Mouse (Mus musculus): Measurements from ENCODE around the gene Runx2. TPM values are rescaled to one million over a fixed set of nuclear protein-coding genes. Genes with fewer than 3 reads are reported as not detected.

Gene Runx2
- polyA plus RNA-seq, 1 experiment from 2014 or later = 0.35 TPM

GRCm38 (mm10) chr17:44819816-44820215, 5.2 kb upstream of the Runx2 start:
- no peak overlapping the region for H3K4me3 ChIP-seq (ENCODE audit: control insufficient read depth in 1 of 2, insufficient read depth in 1 of 2, low read depth in 1 of 2, low read length in 2 of 2)
- 57% methylated on average over 4 of the region's 4 CpGs for WGBS
- H3K4me1 ChIP-seq (ENCODE audit: control insufficient read depth in 2 of 2, insufficient read depth in 2 of 2, low read length in 2 of 2) = no peaks in the 10 kb centered on the region
- no peaks in the 10 kb centered on the region for H3K27me3 ChIP-seq (ENCODE audit: control insufficient read depth, insufficient read depth, low read length)
- no peaks in the 10 kb centered on the region for H3K36me3 ChIP-seq (ENCODE audit: control insufficient read depth, insufficient read depth, low read length)
- no peak overlapping the region for H3K27ac ChIP-seq (replicated peaks in 1 of 2; ENCODE audit: control insufficient read depth in 1 of 2, insufficient read depth in 1 of 2, low read depth in 2 of 2, low read length in 2 of 2)
- no peak for ATAC-seq (ENCODE audit: insufficient number of reproducible peaks, insufficient read depth, low FRiP score, low read depth)
- H3K9me3 ChIP-seq (ENCODE audit: control insufficient read depth, low read length) = no peaks in the 10 kb centered on the region
- H3K4me2 ChIP-seq (ENCODE audit: low read length) = no peak overlapping the region
- H3K9ac ChIP-seq (ENCODE audit: low read length) = no peak overlapping the region

DNA sequence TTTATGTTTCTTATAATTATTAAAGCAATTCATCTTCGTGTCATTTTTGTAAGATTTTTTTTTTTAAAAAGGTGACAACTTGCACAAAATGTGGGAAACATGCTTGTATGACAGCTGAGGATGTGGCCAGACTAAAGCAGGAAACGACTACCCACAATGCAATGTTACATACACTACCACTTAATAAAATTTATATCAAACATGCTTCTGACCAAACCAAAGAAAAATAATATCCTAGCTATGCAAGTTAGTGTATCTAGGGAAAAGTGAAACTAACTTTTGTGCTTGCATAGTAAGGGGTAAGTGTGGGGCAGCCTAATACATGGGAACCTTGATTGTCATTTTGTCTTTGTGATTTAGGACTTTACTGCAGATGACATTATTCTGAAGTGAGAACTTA, 4.2 kb upstream of the Runx2 start:
- H3K36me3 ChIP-seq (ENCODE audit: control insufficient read depth, insufficient read depth, low read length) = no peaks in the 10 kb centered on the region

DNA sequence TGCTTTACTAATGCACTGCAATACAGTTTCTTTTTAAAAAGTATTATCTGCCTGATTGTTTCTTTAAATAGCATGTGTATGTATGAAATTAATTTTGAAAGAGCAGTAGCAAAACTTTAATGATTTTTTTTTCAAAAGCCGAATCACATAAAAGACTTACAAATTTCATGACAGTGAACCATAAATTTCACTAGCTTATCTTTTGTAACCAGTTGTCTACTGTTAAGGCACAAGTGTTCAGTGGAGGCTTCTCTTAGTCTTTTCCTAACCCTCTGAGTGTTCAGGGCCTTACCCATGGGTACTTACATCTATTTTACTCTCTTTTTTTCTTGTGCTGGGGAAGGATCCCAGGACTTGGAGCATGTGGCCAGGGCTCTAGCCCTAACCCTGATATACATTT, 7.6 kb downstream of the Runx2 start:
- 83% methylated on average over 1 of the region's 1 CpGs for WGBS
- no peaks in the 10 kb centered on the region for H3K4me1 ChIP-seq (ENCODE audit: control insufficient read depth in 2 of 2, insufficient read depth in 2 of 2, low read length in 2 of 2)
- no peaks in the 10 kb centered on the region for H3K36me3 ChIP-seq (ENCODE audit: control insufficient read depth, insufficient read depth, low read length)
- no peaks in the 10 kb centered on the region for H3K9me3 ChIP-seq (ENCODE audit: control insufficient read depth, low read length)
- no peak overlapping the region for H3K4me3 ChIP-seq (ENCODE audit: control insufficient read depth in 1 of 2, insufficient read depth in 1 of 2, low read depth in 1 of 2, low read length in 2 of 2)
- no peak overlapping the region for H3K4me2 ChIP-seq (ENCODE audit: low read length)
- ATAC-seq (ENCODE audit: insufficient number of reproducible peaks, insufficient read depth, low FRiP score, low read depth) = no peak
- no peaks in the 10 kb centered on the region for H3K27me3 ChIP-seq (ENCODE audit: control insufficient read depth, insufficient read depth, low read length)
- H3K9ac ChIP-seq (ENCODE audit: low read length) = no peak overlapping the region
- no peak overlapping the region for H3K27ac ChIP-seq (replicated peaks in 1 of 2; ENCODE audit: control insufficient read depth in 1 of 2, insufficient read depth in 1 of 2, low read depth in 2 of 2, low read length in 2 of 2)

More for the DNA sequence above, 4.2 kb upstream of the Runx2 start:
- Histone ChIP-seq H3K27ac (replicated peaks in 1 of 2; ENCODE audit: control insufficient read depth in 1 of 2, insufficient read depth in 1 of 2, low read depth in 2 of 2, low read length in 2 of 2) (no peak overlapping the region), H3K4me2 (ENCODE audit: low read length) (no peak overlapping the region), H3K9me3 (ENCODE audit: control insufficient read depth, low read length) (no peaks in the 10 kb centered on the region), H3K4me1 (ENCODE audit: control insufficient read depth in 2 of 2, insufficient read depth in 2 of 2, low read length in 2 of 2) (0 out of 4 replicates have a peak, but pooled peaks cover 0 to 3% of the 10 kb centered on the region in 2 experiments), H3K9ac (ENCODE audit: low read length) (no peak overlapping the region), H3K4me3 (ENCODE audit: control insufficient read depth in 1 of 2, insufficient read depth in 1 of 2, low read depth in 1 of 2, low read length in 2 of 2) (no peak overlapping the region), H3K27me3 (ENCODE audit: control insufficient read depth, insufficient read depth, low read length) (no peaks in the 10 kb centered on the region)
- no peak for ATAC-seq (ENCODE audit: insufficient number of reproducible peaks, insufficient read depth, low FRiP score, low read depth)
- WGBS = 77% methylated on average over 2 of the region's 2 CpGs

GRCm38 (mm10) chr17:44797331-44797730, 17.3 kb downstream of the Runx2 start:
- Histone ChIP-seq H3K4me2 (ENCODE audit: low read length) (no peak overlapping the region), H3K27ac (replicated peaks in 1 of 2; ENCODE audit: control insufficient read depth in 1 of 2, insufficient read depth in 1 of 2, low read depth in 2 of 2, low read length in 2 of 2) (no peak overlapping the region), H3K4me1 (ENCODE audit: control insufficient read depth in 2 of 2, insufficient read depth in 2 of 2, low read length in 2 of 2) (0 out of 4 replicates have a peak, but pooled peaks cover 0 to 3% of the 10 kb centered on the region in 2 experiments), H3K4me3 (ENCODE audit: control insufficient read depth in 1 of 2, insufficient read depth in 1 of 2, low read depth in 1 of 2, low read length in 2 of 2) (no peak overlapping the region), H3K36me3 (ENCODE audit: control insufficient read depth, insufficient read depth, low read length) (peaks cover 11% of the 10 kb centered on the region; the same call in 1 of the 2 replicates), H3K9ac (ENCODE audit: low read length) (no peak overlapping the region), H3K9me3 (ENCODE audit: control insufficient read depth, low read length) (no peaks in the 10 kb centered on the region), H3K27me3 (ENCODE audit: control insufficient read depth, insufficient read depth, low read length) (no peaks in the 10 kb centered on the region)
- 9% methylated on average over 3 of the region's 3 CpGs for WGBS
- no peak for ATAC-seq (ENCODE audit: insufficient number of reproducible peaks, insufficient read depth, low FRiP score, low read depth)

- Histone ChIP-seq H3K27me3 (ENCODE audit: control insufficient read depth, insufficient read depth, low read length) (no peaks in the 10 kb centered on the region), H3K4me3 (ENCODE audit: control insufficient read depth in 1 of 2, insufficient read depth in 1 of 2, low read depth in 1 of 2, low read length in 2 of 2) (no peak overlapping the region), H3K36me3 (ENCODE audit: control insufficient read depth, insufficient read depth, low read length) (peaks cover 16% of the 10 kb centered on the region; the same call in 1 of the 2 replicates), H3K4me2 (ENCODE audit: low read length) (no peak overlapping the region), H3K9ac (ENCODE audit: low read length) (no peak overlapping the region), H3K9me3 (ENCODE audit: control insufficient read depth, low read length) (no peaks in the 10 kb centered on the region), H3K4me1 (ENCODE audit: control insufficient read depth in 2 of 2, insufficient read depth in 2 of 2, low read length in 2 of 2) (peaks cover 2 to 9% of the 10 kb centered on the region in 2 experiments; a peak in 1 of 4 replicates), H3K27ac (replicated peaks in 1 of 2; ENCODE audit: control insufficient read depth in 1 of 2, insufficient read depth in 1 of 2, low read depth in 2 of 2, low read length in 2 of 2) (no peak overlapping the region)
- 83% methylated on average over 12 of the region's 12 CpGs for WGBS
- ATAC-seq (ENCODE audit: insufficient number of reproducible peaks, insufficient read depth, low FRiP score, low read depth) = no peak
Measured at GRCm38 (mm10) chr17:44792218-44792917, 22.2 kb downstream of the Runx2 start.

DNA sequence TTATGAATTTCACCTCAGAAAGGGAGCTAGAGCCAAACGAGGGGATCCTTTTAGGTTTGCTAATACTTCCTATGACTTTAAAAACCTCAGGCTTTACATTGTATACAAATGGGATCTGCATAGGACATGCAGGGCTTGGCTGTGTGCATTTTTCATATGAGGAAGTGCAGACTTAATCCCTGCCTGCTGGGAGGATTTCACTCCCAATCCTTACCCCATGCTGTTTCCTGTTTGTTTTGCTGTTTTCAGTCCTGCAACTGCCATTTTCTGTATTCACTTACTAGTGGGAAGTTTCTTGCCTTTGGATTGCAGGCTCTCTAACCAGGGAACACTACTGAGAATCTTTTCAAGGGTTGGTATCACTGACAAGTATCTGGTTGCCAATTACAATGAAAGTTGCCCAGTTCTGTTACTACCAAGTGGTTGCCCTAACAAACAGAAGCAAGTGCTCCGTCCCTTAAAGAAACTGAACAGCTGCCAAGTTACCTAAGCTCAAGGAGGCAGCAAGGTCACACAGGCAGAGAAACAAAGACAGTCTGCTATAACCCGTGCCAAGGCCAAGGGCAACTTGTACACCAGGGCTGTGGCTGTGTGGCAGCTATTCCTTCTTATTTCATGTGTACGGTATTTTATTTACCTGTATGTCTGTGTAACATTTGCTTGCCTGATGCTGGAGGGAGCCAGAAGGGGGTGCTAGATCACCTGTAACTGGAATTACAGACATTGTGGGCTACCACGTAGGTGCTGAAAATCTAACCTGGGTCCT, 25.4 kb downstream of the Runx2 start:
- H3K4me3 ChIP-seq (ENCODE audit: control insufficient read depth in 1 of 2, insufficient read depth in 1 of 2, low read depth in 1 of 2, low read length in 2 of 2) = no peak overlapping the region
- 68% methylated on average over 5 of the region's 5 CpGs for WGBS
- H3K9me3 ChIP-seq (ENCODE audit: control insufficient read depth, low read length) = no peaks in the 10 kb centered on the region
- ATAC-seq (ENCODE audit: insufficient number of reproducible peaks, insufficient read depth, low FRiP score, low read depth) = no peak
- no peak overlapping the region for H3K9ac ChIP-seq (ENCODE audit: low read length)
- H3K4me2 ChIP-seq (ENCODE audit: low read length) = no peak overlapping the region
- H3K4me1 ChIP-seq (ENCODE audit: control insufficient read depth in 2 of 2, insufficient read depth in 2 of 2, low read length in 2 of 2) = peaks cover 2 to 6% of the 10 kb centered on the region in 2 experiments; a peak in 1 of 4 replicates
- H3K27ac ChIP-seq (replicated peaks in 1 of 2; ENCODE audit: control insufficient read depth in 1 of 2, insufficient read depth in 1 of 2, low read depth in 2 of 2, low read length in 2 of 2) = no peak overlapping the region
- H3K36me3 ChIP-seq (ENCODE audit: control insufficient read depth, insufficient read depth, low read length) = 0 out of 2 replicates have a peak, but pooled peaks cover 7% of the 10 kb centered on the region
- no peaks in the 10 kb centered on the region for H3K27me3 ChIP-seq (ENCODE audit: control insufficient read depth, insufficient read depth, low read length)

DNA sequence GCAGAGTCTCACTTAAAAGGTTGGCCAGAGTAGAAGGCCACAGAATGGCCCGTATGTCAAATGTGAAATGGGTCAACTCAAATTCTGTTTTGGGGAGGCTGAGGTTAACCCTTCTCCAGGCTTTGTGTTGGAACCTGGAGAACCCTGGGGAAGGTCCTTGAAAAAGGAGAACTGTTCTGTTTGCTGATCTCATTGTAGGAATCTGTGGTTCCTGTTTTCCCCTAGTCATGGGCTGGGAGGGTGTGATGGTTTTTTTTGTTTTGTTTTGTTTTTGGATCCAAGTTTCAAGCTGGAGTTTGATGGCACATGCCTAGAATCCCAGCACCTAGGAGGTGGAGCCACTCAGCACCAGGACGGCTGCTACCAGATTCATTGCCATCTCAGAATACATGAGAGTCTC, 31.5 kb downstream of the Runx2 start:
- Histone ChIP-seq H3K4me3 (ENCODE audit: control insufficient read depth in 1 of 2, insufficient read depth in 1 of 2, low read depth in 1 of 2, low read length in 2 of 2) (no peak overlapping the region), H3K36me3 (ENCODE audit: control insufficient read depth, insufficient read depth, low read length) (0 out of 2 replicates have a peak, but pooled peaks cover 5% of the 10 kb centered on the region), H3K27ac (replicated peaks in 1 of 2; ENCODE audit: control insufficient read depth in 1 of 2, insufficient read depth in 1 of 2, low read depth in 2 of 2, low read length in 2 of 2) (no peak overlapping the region)

More for the DNA sequence above, 31.5 kb downstream of the Runx2 start:
- Histone ChIP-seq H3K4me2 (ENCODE audit: low read length) (no peak overlapping the region), H3K9me3 (ENCODE audit: control insufficient read depth, low read length) (no peaks in the 10 kb centered on the region), H3K27me3 (ENCODE audit: control insufficient read depth, insufficient read depth, low read length) (no peaks in the 10 kb centered on the region), H3K4me1 (ENCODE audit: control insufficient read depth in 2 of 2, insufficient read depth in 2 of 2, low read length in 2 of 2) (peaks cover 0 to 7% of the 10 kb centered on the region in 2 experiments; a peak in 2 of 4 replicates), H3K9ac (ENCODE audit: low read length) (no peak overlapping the region)
- WGBS = 78% methylated on average over 2 of the region's 2 CpGs
- ATAC-seq (ENCODE audit: insufficient number of reproducible peaks, insufficient read depth, low FRiP score, low read depth) = no peak

Measured in heart, embryonic 14.5 days (tissue).